Mouse (Mus musculus): ENCODE measurements around the gene Baiap2l1. TPM values are rescaled to one million over a fixed set of nuclear protein-coding genes. Genes with fewer than 3 reads are reported as not detected.
A peak's percentile ranks its signal among the peaks of the same experiment; 100 is the strongest.

Baiap2l1 gene
- total and polyA plus RNA-seq, 2 experiments from 2014 or later = 6.0 to 11.1 TPM

GRCm38 (mm10) chr5:144258687-144259086, 99.2 kb downstream of the Baiap2l1 start:
- no peak for TF ChIP-seq CTCF (IDR thresholded peaks at IDR 0.05; ENCODE audit: low read depth)
- no peak for TF ChIP-seq EP300 (IDR thresholded peaks at IDR 0.05; ENCODE audit: low read depth)
- no peaks in the 10 kb centered on the region for H3K27me3 ChIP-seq (ENCODE audit: control insufficient read depth, insufficient read depth, low read length)
- H3K9ac ChIP-seq (replicated peaks; ENCODE audit: low read depth, low read length) = peak overlapping the region; percentile 66
- H3K36me3 ChIP-seq (replicated peaks; ENCODE audit: control insufficient read depth, insufficient read depth, low read length) = peaks cover 17% of the 10 kb centered on the region
- peak overlapping the region; percentile 91 for H3K4me2 ChIP-seq (ENCODE audit: low read depth, low read length)
- peak overlapping the region; percentile 99 for H3K4me3 ChIP-seq (ENCODE audit: low read depth, low read length)
- H3K9me3 ChIP-seq (replicated peaks; ENCODE audit: control insufficient read depth, low read length) = no peaks in the 10 kb centered on the region
- 0% methylated on average over 2 of the region's 2 CpGs for WGBS
- no peak for DNase-seq (ENCODE audit: low spot score)
- peak overlapping the region; percentile 99 for H3K27ac ChIP-seq (ENCODE audit: low read depth)
- ATAC-seq (ENCODE audit: insufficient read depth, low read depth) = no peak
- peaks cover 59% of the 10 kb centered on the region for H3K4me1 ChIP-seq (ENCODE audit: control insufficient read depth, insufficient read depth)

GRCm38 (mm10) chr5:144258131-144258611, 99.7 kb downstream of the Baiap2l1 start:
- H3K9me3 ChIP-seq (replicated peaks; ENCODE audit: control insufficient read depth, low read length) = no peaks in the 10 kb centered on the region
- TF ChIP-seq EP300 (IDR thresholded peaks at IDR 0.05; ENCODE audit: low read depth) = peak; percentile 91
- TF ChIP-seq CTCF (IDR thresholded peaks at IDR 0.05; ENCODE audit: low read depth) = no peak
- H3K4me3 ChIP-seq (ENCODE audit: low read depth, low read length) = peak overlapping the region; percentile 99
- H3K9ac ChIP-seq (replicated peaks; ENCODE audit: low read depth, low read length) = peak overlapping the region; percentile 99
- H3K36me3 ChIP-seq (replicated peaks; ENCODE audit: control insufficient read depth, insufficient read depth, low read length) = peaks cover 12% of the 10 kb centered on the region
- ATAC-seq (ENCODE audit: insufficient read depth, low read depth) = peak; percentile 66
- H3K4me1 ChIP-seq (ENCODE audit: control insufficient read depth, insufficient read depth) = peaks cover 56% of the 10 kb centered on the region
- WGBS = 10% methylated on average over 14 of the region's 14 CpGs
- DNase-seq (ENCODE audit: low spot score) = peak; percentile 87
- H3K4me2 ChIP-seq (ENCODE audit: low read depth, low read length) = peak overlapping the region; percentile 91
- H3K27me3 ChIP-seq (ENCODE audit: control insufficient read depth, insufficient read depth, low read length) = no peaks in the 10 kb centered on the region
- H3K27ac ChIP-seq (ENCODE audit: low read depth) = peak overlapping the region; percentile 99

- Histone ChIP-seq H3K27me3 (ENCODE audit: control insufficient read depth, insufficient read depth, low read length) (no peaks in the 10 kb centered on the region), H3K9ac (replicated peaks; ENCODE audit: low read depth, low read length) (peak overlapping the region; percentile 99), H3K9me3 (replicated peaks; ENCODE audit: control insufficient read depth, low read length) (no peaks in the 10 kb centered on the region), H3K4me3 (ENCODE audit: low read depth, low read length) (peak overlapping the region; percentile 99), H3K27ac (ENCODE audit: low read depth) (peak overlapping the region; percentile 99), H3K4me1 (ENCODE audit: control insufficient read depth, insufficient read depth) (peaks cover 53% of the 10 kb centered on the region), H3K4me2 (ENCODE audit: low read depth, low read length) (peak overlapping the region; percentile 91), H3K36me3 (replicated peaks; ENCODE audit: control insufficient read depth, insufficient read depth, low read length) (peaks cover 8% of the 10 kb centered on the region; the same call in 1 of the 2 replicates)
- ATAC-seq (ENCODE audit: insufficient read depth, low read depth) (peak; percentile 1), DNase-seq (ENCODE audit: low spot score) (no peak)
- WGBS = 55% methylated on average over 3 of the region's 3 CpGs
- no peak for TF ChIP-seq EP300 (IDR thresholded peaks at IDR 0.05; ENCODE audit: low read depth)
- no peak; the same call in none of the 2 replicates for TF ChIP-seq CTCF (IDR thresholded peaks at IDR 0.05; ENCODE audit: low read depth)
Measured at GRCm38 (mm10) chr5:144257451-144258110, 100.3 kb downstream of the Baiap2l1 start.

GRCm38 (mm10) chr5:144256888-144257287, 101.0 kb downstream of the Baiap2l1 start:
- H3K4me3 ChIP-seq (ENCODE audit: low read depth, low read length) = peak overlapping the region; percentile 99
- ATAC-seq (ENCODE audit: insufficient read depth, low read depth) (no peak), DNase-seq (ENCODE audit: low spot score) (no peak)
- no peaks in the 10 kb centered on the region for H3K27me3 ChIP-seq (ENCODE audit: control insufficient read depth, insufficient read depth, low read length)
- H3K4me1 ChIP-seq (ENCODE audit: control insufficient read depth, insufficient read depth) = peaks cover 49% of the 10 kb centered on the region
- peak overlapping the region; percentile 99 for H3K27ac ChIP-seq (ENCODE audit: low read depth)
- H3K9me3 ChIP-seq (replicated peaks; ENCODE audit: control insufficient read depth, low read length) = no peaks in the 10 kb centered on the region
- H3K36me3 ChIP-seq (replicated peaks; ENCODE audit: control insufficient read depth, insufficient read depth, low read length) = peaks cover 8% of the 10 kb centered on the region; the same call in 1 of the 2 replicates
- peak overlapping the region; percentile 91 for H3K4me2 ChIP-seq (ENCODE audit: low read depth, low read length)
- TF ChIP-seq CTCF (IDR thresholded peaks at IDR 0.05; ENCODE audit: low read depth) (no peak), EP300 (IDR thresholded peaks at IDR 0.05; ENCODE audit: low read depth) (no peak)
- peak overlapping the region; percentile 99 for H3K9ac ChIP-seq (replicated peaks; ENCODE audit: low read depth, low read length)
- WGBS = 13% methylated on average over 1 of the region's 1 CpGs

GRCm38 (mm10) chr5:144256541-144256870, 101.4 kb downstream of the Baiap2l1 start:
- ATAC-seq (ENCODE audit: insufficient read depth, low read depth) (no peak), DNase-seq (ENCODE audit: low spot score) (no peak)
- Histone ChIP-seq H3K36me3 (replicated peaks; ENCODE audit: control insufficient read depth, insufficient read depth, low read length) (peaks cover 8% of the 10 kb centered on the region; the same call in 1 of the 2 replicates), H3K4me1 (ENCODE audit: control insufficient read depth, insufficient read depth) (peaks cover 45% of the 10 kb centered on the region), H3K27me3 (ENCODE audit: control insufficient read depth, insufficient read depth, low read length) (no peaks in the 10 kb centered on the region), H3K4me3 (ENCODE audit: low read depth, low read length) (peak overlapping the region; percentile 99), H3K27ac (ENCODE audit: low read depth) (peak overlapping the region; percentile 99), H3K9ac (replicated peaks; ENCODE audit: low read depth, low read length) (peak overlapping the region; percentile 99), H3K4me2 (ENCODE audit: low read depth, low read length) (peak overlapping the region; percentile 91), H3K9me3 (replicated peaks; ENCODE audit: control insufficient read depth, low read length) (no peaks in the 10 kb centered on the region)
- TF ChIP-seq CTCF (IDR thresholded peaks at IDR 0.05; ENCODE audit: low read depth) = no peak
- TF ChIP-seq EP300 (IDR thresholded peaks at IDR 0.05; ENCODE audit: low read depth) = no peak
- 15% methylated on average over 7 of the region's 7 CpGs for WGBS

All from heart, postnatal 0 days (tissue).